Mouse (Mus musculus): ENCODE data around the gene Elmod3. TPM values are rescaled to one million over a fixed set of nuclear protein-coding genes. Genes with fewer than 3 reads are reported as not detected.

Gene Elmod3
- total and polyA plus RNA-seq, 2 experiments from 2014 or later, result 17.6 to 21.9 TPM

GRCm38 (mm10) chr6:72608662-72609184, 10.5 kb upstream of the Elmod3 start:
- 88% methylated on average over 4 of the region's 4 CpGs for WGBS
- DNase-seq (ENCODE audit: low spot score), result no peak
- H3K36me3 ChIP-seq (replicated peaks; ENCODE audit: control insufficient read depth, insufficient read depth, low read length), result peaks cover 87% of the 10 kb centered on the region
- no peak for TF ChIP-seq CTCF (IDR thresholded peaks at IDR 0.05; ENCODE audit: low read depth)
- TF ChIP-seq EP300 (IDR thresholded peaks at IDR 0.05; ENCODE audit: low read depth), result no peak
- no peak overlapping the region for H3K27ac ChIP-seq (ENCODE audit: low read depth)
- no peaks in the 10 kb centered on the region for H3K9me3 ChIP-seq (replicated peaks; ENCODE audit: control insufficient read depth, low read length)
- no peak overlapping the region for H3K4me2 ChIP-seq (ENCODE audit: low read depth, low read length)
- no peaks in the 10 kb centered on the region for H3K27me3 ChIP-seq (ENCODE audit: control insufficient read depth, insufficient read depth, low read length)
- ATAC-seq (ENCODE audit: insufficient read depth, low read depth), result no peak
- no peak overlapping the region for H3K9ac ChIP-seq (replicated peaks; ENCODE audit: low read depth, low read length)
- H3K4me3 ChIP-seq (ENCODE audit: low read depth, low read length), result no peak overlapping the region
- H3K4me1 ChIP-seq (ENCODE audit: control insufficient read depth, insufficient read depth), result no peaks in the 10 kb centered on the region

- Histone ChIP-seq H3K27ac (ENCODE audit: low read depth) (no peak overlapping the region), H3K36me3 (replicated peaks; ENCODE audit: control insufficient read depth, insufficient read depth, low read length) (peaks cover 88% of the 10 kb centered on the region), H3K27me3 (ENCODE audit: control insufficient read depth, insufficient read depth, low read length) (no peaks in the 10 kb centered on the region), H3K9ac (replicated peaks; ENCODE audit: low read depth, low read length) (no peak overlapping the region), H3K9me3 (replicated peaks; ENCODE audit: control insufficient read depth, low read length) (no peaks in the 10 kb centered on the region), H3K4me2 (ENCODE audit: low read depth, low read length) (no peak overlapping the region), H3K4me3 (ENCODE audit: low read depth, low read length) (no peak overlapping the region), H3K4me1 (ENCODE audit: control insufficient read depth, insufficient read depth) (no peaks in the 10 kb centered on the region)
- ATAC-seq (ENCODE audit: insufficient read depth, low read depth) (no peak), DNase-seq (ENCODE audit: low spot score) (no peak)
- WGBS, result 73% methylated on average over 5 of the region's 5 CpGs
- TF ChIP-seq EP300 (IDR thresholded peaks at IDR 0.05; ENCODE audit: low read depth) (no peak), CTCF (IDR thresholded peaks at IDR 0.05; ENCODE audit: low read depth) (no peak)
These were observed 9.5 kb upstream of the Elmod3 start for GRCm38 (mm10) chr6:72607676-72608075.

GRCm38 (mm10) chr6:72607060-72607459, 8.8 kb upstream of the Elmod3 start:
- Histone ChIP-seq H3K4me3 (ENCODE audit: low read depth, low read length) (no peak overlapping the region), H3K4me1 (ENCODE audit: control insufficient read depth, insufficient read depth) (no peaks in the 10 kb centered on the region), H3K9me3 (replicated peaks; ENCODE audit: control insufficient read depth, low read length) (no peaks in the 10 kb centered on the region), H3K4me2 (ENCODE audit: low read depth, low read length) (no peak overlapping the region), H3K9ac (replicated peaks; ENCODE audit: low read depth, low read length) (no peak overlapping the region), H3K27me3 (ENCODE audit: control insufficient read depth, insufficient read depth, low read length) (no peaks in the 10 kb centered on the region), H3K36me3 (replicated peaks; ENCODE audit: control insufficient read depth, insufficient read depth, low read length) (peaks cover 90% of the 10 kb centered on the region), H3K27ac (ENCODE audit: low read depth) (no peak overlapping the region)
- TF ChIP-seq CTCF (IDR thresholded peaks at IDR 0.05; ENCODE audit: low read depth), result no peak
- no peak for TF ChIP-seq EP300 (IDR thresholded peaks at IDR 0.05; ENCODE audit: low read depth)
- DNase-seq (ENCODE audit: low spot score) (no peak), ATAC-seq (ENCODE audit: insufficient read depth, low read depth) (no peak)
- WGBS, result 87% methylated on average over 4 of the region's 4 CpGs

- WGBS, result 86% methylated on average over 2 of the region's 2 CpGs
- no peak overlapping the region for H3K4me2 ChIP-seq (ENCODE audit: low read depth, low read length)
- no peak overlapping the region for H3K4me3 ChIP-seq (ENCODE audit: low read depth, low read length)
- no peak for TF ChIP-seq EP300 (IDR thresholded peaks at IDR 0.05; ENCODE audit: low read depth)
- TF ChIP-seq CTCF (IDR thresholded peaks at IDR 0.05; ENCODE audit: low read depth), result no peak
- H3K9me3 ChIP-seq (replicated peaks; ENCODE audit: control insufficient read depth, low read length), result no peaks in the 10 kb centered on the region
- no peak overlapping the region for H3K27ac ChIP-seq (ENCODE audit: low read depth)
- H3K27me3 ChIP-seq (ENCODE audit: control insufficient read depth, insufficient read depth, low read length), result no peaks in the 10 kb centered on the region
- peaks cover 61% of the 10 kb centered on the region for H3K36me3 ChIP-seq (replicated peaks; ENCODE audit: control insufficient read depth, insufficient read depth, low read length)
- ATAC-seq (ENCODE audit: insufficient read depth, low read depth) (no peak), DNase-seq (ENCODE audit: low spot score) (no peak)
- peaks cover 5% of the 10 kb centered on the region for H3K4me1 ChIP-seq (ENCODE audit: control insufficient read depth, insufficient read depth)
- no peak overlapping the region for H3K9ac ChIP-seq (replicated peaks; ENCODE audit: low read depth, low read length)
These were observed 5.9 kb upstream of the Elmod3 start for GRCm38 (mm10) chr6:72604066-72604465.

GRCm38 (mm10) chr6:72601732-72602131, 3.5 kb upstream of the Elmod3 start:
- ATAC-seq (ENCODE audit: insufficient read depth, low read depth) (no peak), DNase-seq (ENCODE audit: low spot score) (peak; percentile 55)
- Histone ChIP-seq H3K4me1 (ENCODE audit: control insufficient read depth, insufficient read depth) (peaks cover 17% of the 10 kb centered on the region), H3K9me3 (replicated peaks; ENCODE audit: control insufficient read depth, low read length) (no peaks in the 10 kb centered on the region), H3K4me2 (ENCODE audit: low read depth, low read length) (no peak overlapping the region), H3K9ac (replicated peaks; ENCODE audit: low read depth, low read length) (no peak overlapping the region), H3K36me3 (replicated peaks; ENCODE audit: control insufficient read depth, insufficient read depth, low read length) (peaks cover 42% of the 10 kb centered on the region), H3K4me3 (ENCODE audit: low read depth, low read length) (no peak overlapping the region), H3K27ac (ENCODE audit: low read depth) (no peak overlapping the region), H3K27me3 (ENCODE audit: control insufficient read depth, insufficient read depth, low read length) (no peaks in the 10 kb centered on the region)
- 46% methylated on average over 1 of the region's 1 CpGs for WGBS
- no peak for TF ChIP-seq EP300 (IDR thresholded peaks at IDR 0.05; ENCODE audit: low read depth)
- TF ChIP-seq CTCF (IDR thresholded peaks at IDR 0.05; ENCODE audit: low read depth), result peak; percentile 84

GRCm38 (mm10) chr6:72600771-72601170, 2.6 kb upstream of the Elmod3 start:
- no peak overlapping the region for H3K4me3 ChIP-seq (ENCODE audit: low read depth, low read length)
- peaks cover 19% of the 10 kb centered on the region for H3K4me1 ChIP-seq (ENCODE audit: control insufficient read depth, insufficient read depth)
- H3K36me3 ChIP-seq (replicated peaks; ENCODE audit: control insufficient read depth, insufficient read depth, low read length), result peaks cover 32% of the 10 kb centered on the region
- 86% methylated on average over 12 of the region's 12 CpGs for WGBS
- no peak overlapping the region for H3K27ac ChIP-seq (ENCODE audit: low read depth)
- ATAC-seq (ENCODE audit: insufficient read depth, low read depth), result no peak
- H3K9ac ChIP-seq (replicated peaks; ENCODE audit: low read depth, low read length), result no peak overlapping the region
- H3K4me2 ChIP-seq (ENCODE audit: low read depth, low read length), result no peak overlapping the region
- DNase-seq (ENCODE audit: low spot score), result no peak
- no peak for TF ChIP-seq EP300 (IDR thresholded peaks at IDR 0.05; ENCODE audit: low read depth)
- TF ChIP-seq CTCF (IDR thresholded peaks at IDR 0.05; ENCODE audit: low read depth), result no peak
- H3K9me3 ChIP-seq (replicated peaks; ENCODE audit: control insufficient read depth, low read length), result no peaks in the 10 kb centered on the region
- no peaks in the 10 kb centered on the region for H3K27me3 ChIP-seq (ENCODE audit: control insufficient read depth, insufficient read depth, low read length)

All from heart, postnatal 0 days (tissue).